Mouse (Mus musculus) effector memory CD4-positive, alpha-beta T cell, adult 5 months (primary cell): ENCODE measurements around the gene A530084C06Rik. TPM values are rescaled to one million over a fixed set of nuclear protein-coding genes. Genes with fewer than 3 reads are reported as not detected.

Experiments
- polyA plus RNA-seq: library from polyadenylated mRNA; unstranded; fragments of 100-300 nt; shearing (Covaris generic); gene quantifications from one replicate; pipeline ENCODE4 v1.2.1, GENCODE M21; 2017

A530084C06Rik gene
- polyA plus RNA-seq: not detected

GRCm38 (mm10) chr13:31558521-31559418 is at the start of gene A530084C06Rik:
Gene A530084C06Rik (minus strand): TSS chr13:31559333.

GRCm38 (mm10) chr13:31555834-31556233 is 3.3 kb downstream of the A530084C06Rik start, which contains the start of gene Foxq1:
Gene Foxq1 (plus strand): TSS chr13:31556134.

Other genes starting within 250 kb of the A530084C06Rik start
- gene Foxq1, start 3.2 kb downstream of the A530084C06Rik start, polyA plus RNA-seq: 0.62 TPM
- gene Foxf2, start 66.5 kb upstream of the A530084C06Rik start, polyA plus RNA-seq: not detected
- 0.09 TPM for gene Foxc1, start 247.3 kb upstream of the A530084C06Rik start, polyA plus RNA-seq